Mouse (Mus musculus): ENCODE data around the gene Abi3bp.

DNA sequence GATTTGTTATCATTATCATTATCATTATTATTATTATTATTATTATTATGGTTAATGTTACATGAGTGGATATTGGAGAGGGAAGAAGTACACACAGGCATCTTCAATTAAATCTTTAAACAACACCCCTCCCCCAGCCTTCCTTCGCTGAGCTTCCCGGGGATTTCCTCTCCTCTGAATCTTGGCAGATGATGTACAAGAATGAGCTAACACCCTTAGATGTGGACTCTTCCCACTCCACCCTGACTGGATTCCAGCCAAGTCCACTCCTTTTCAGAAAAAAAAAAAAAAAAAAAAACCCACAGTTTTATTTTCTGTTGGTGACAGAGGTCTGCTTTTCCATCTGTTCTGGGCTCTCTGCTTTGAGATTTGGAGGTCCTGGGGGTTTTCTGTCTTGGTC is 23.8 kb downstream of the Abi3bp start:
- TF ChIP-seq CTCF (IDR thresholded peaks at IDR 0.05; ENCODE audit: low read depth, low read length) (no peak), POLR2A (IDR thresholded peaks at IDR 0.05; ENCODE audit: borderline replicate concordance, low read depth, low read length) (no peak)

All from bone marrow macrophage, adult 2 months (primary cell).